Mouse (Mus musculus): ENCODE measurements around the gene Sash1. TPM values are rescaled to one million over a fixed set of nuclear protein-coding genes. Genes with fewer than 3 reads are reported as not detected.

Sash1 gene
- polyA plus RNA-seq, 1 experiment from 2014 or later, result 6.1 TPM

- H3K4me1 ChIP-seq, result peaks cover 38% of the 10 kb centered on the region
- H3K9me3 ChIP-seq, result no peaks in the 10 kb centered on the region
- no peaks in the 10 kb centered on the region for H3K27me3 ChIP-seq
- peak overlapping the region; percentile 77 for H3K27ac ChIP-seq
- no peak overlapping the region for H3K4me2 ChIP-seq
- H3K9ac ChIP-seq, result no peak overlapping the region
- ATAC-seq (ENCODE audit: borderline replicate concordance, extremely low read depth, low FRiP score, low TSS enrichment), result peak; percentile 90
- 19% methylated on average over 2 of the region's 2 CpGs for WGBS
- no peak overlapping the region for H3K4me3 ChIP-seq
- peaks cover 7% of the 10 kb centered on the region; the same call in 1 of the 2 replicates for H3K36me3 ChIP-seq
Observed at GRCm38 (mm10) chr10:8845230-8845770, 40.6 kb downstream of the Sash1 start.

- Histone ChIP-seq H3K9me3 (no peaks in the 10 kb centered on the region), H3K36me3 (no peaks in the 10 kb centered on the region), H3K27ac (no peak overlapping the region), H3K4me1 (peaks cover 32% of the 10 kb centered on the region), H3K4me2 (no peak overlapping the region), H3K27me3 (no peaks in the 10 kb centered on the region), H3K9ac (no peak overlapping the region), H3K4me3 (no peak overlapping the region)
- WGBS, result 63% methylated on average over 3 of the region's 3 CpGs
- ATAC-seq (ENCODE audit: borderline replicate concordance, extremely low read depth, low FRiP score, low TSS enrichment), result no peak
Observed at GRCm38 (mm10) chr10:8839956-8840355, 45.9 kb downstream of the Sash1 start.

- Histone ChIP-seq H3K4me2 (no peak overlapping the region), H3K4me1 (peaks cover 26% of the 10 kb centered on the region; the same call in 1 of the 2 replicates), H3K4me3 (no peak overlapping the region), H3K36me3 (no peaks in the 10 kb centered on the region), H3K27ac (no peak overlapping the region), H3K9ac (no peak overlapping the region), H3K27me3 (no peaks in the 10 kb centered on the region), H3K9me3 (no peaks in the 10 kb centered on the region)
- 87% methylated on average over 17 of the region's 17 CpGs for WGBS
- no peak; the same call in 1 of the 2 replicates for ATAC-seq (ENCODE audit: borderline replicate concordance, extremely low read depth, low FRiP score, low TSS enrichment)
Observed at GRCm38 (mm10) chr10:8833816-8834464, 51.9 kb downstream of the Sash1 start.

- Histone ChIP-seq H3K27me3 (no peaks in the 10 kb centered on the region), H3K27ac (no peak overlapping the region), H3K4me2 (no peak overlapping the region), H3K4me3 (no peak overlapping the region), H3K9me3 (no peaks in the 10 kb centered on the region), H3K4me1 (peaks cover 32% of the 10 kb centered on the region), H3K9ac (no peak overlapping the region), H3K36me3 (no peaks in the 10 kb centered on the region)
- 85% methylated on average over 10 of the region's 10 CpGs for WGBS
- no peak for ATAC-seq (ENCODE audit: borderline replicate concordance, extremely low read depth, low FRiP score, low TSS enrichment)
Observed at GRCm38 (mm10) chr10:8826303-8826702, 59.6 kb downstream of the Sash1 start.

- no peaks in the 10 kb centered on the region for H3K27me3 ChIP-seq
- no peaks in the 10 kb centered on the region for H3K9me3 ChIP-seq
- peaks cover 29% of the 10 kb centered on the region for H3K4me1 ChIP-seq
- no peak for ATAC-seq (ENCODE audit: borderline replicate concordance, extremely low read depth, low FRiP score, low TSS enrichment)
- WGBS, result 59% methylated on average over 9 of the region's 9 CpGs
- H3K36me3 ChIP-seq, result no peaks in the 10 kb centered on the region
- H3K4me3 ChIP-seq, result no peak overlapping the region
- no peak overlapping the region for H3K9ac ChIP-seq
- H3K4me2 ChIP-seq, result no peak overlapping the region
- no peak overlapping the region for H3K27ac ChIP-seq
Observed at GRCm38 (mm10) chr10:8825874-8826273, 60.0 kb downstream of the Sash1 start.

GRCm38 (mm10) chr10:8818066-8818465 lies 67.8 kb downstream of the Sash1 start:
- WGBS, result 69% methylated on average over 5 of the region's 5 CpGs
- no peak for ATAC-seq (ENCODE audit: borderline replicate concordance, extremely low read depth, low FRiP score, low TSS enrichment)
- Histone ChIP-seq H3K9ac (no peak overlapping the region), H3K4me2 (no peak overlapping the region), H3K27me3 (no peaks in the 10 kb centered on the region), H3K4me3 (no peak overlapping the region), H3K4me1 (peaks cover 27% of the 10 kb centered on the region), H3K27ac (no peak overlapping the region), H3K36me3 (no peaks in the 10 kb centered on the region), H3K9me3 (no peaks in the 10 kb centered on the region)

- ATAC-seq (ENCODE audit: borderline replicate concordance, extremely low read depth, low FRiP score, low TSS enrichment), result no peak
- no peaks in the 10 kb centered on the region for H3K9me3 ChIP-seq
- H3K36me3 ChIP-seq, result no peaks in the 10 kb centered on the region
- no peak overlapping the region for H3K9ac ChIP-seq
- no peaks in the 10 kb centered on the region for H3K27me3 ChIP-seq
- 26% methylated on average over 18 of the region's 18 CpGs for WGBS
- H3K4me2 ChIP-seq, result no peak overlapping the region
- H3K4me1 ChIP-seq, result peaks cover 21% of the 10 kb centered on the region
- H3K27ac ChIP-seq, result no peak overlapping the region
- no peak overlapping the region for H3K4me3 ChIP-seq
Observed at GRCm38 (mm10) chr10:8813984-8814578, 71.8 kb downstream of the Sash1 start.

- Histone ChIP-seq H3K4me1 (peaks cover 21% of the 10 kb centered on the region), H3K9ac (no peak overlapping the region), H3K9me3 (no peaks in the 10 kb centered on the region), H3K27ac (no peak overlapping the region), H3K4me2 (no peak overlapping the region), H3K4me3 (no peak overlapping the region), H3K27me3 (no peaks in the 10 kb centered on the region), H3K36me3 (no peaks in the 10 kb centered on the region)
- ATAC-seq (ENCODE audit: borderline replicate concordance, extremely low read depth, low FRiP score, low TSS enrichment), result no peak
- WGBS, result 86% methylated on average over 14 of the region's 14 CpGs
Observed at GRCm38 (mm10) chr10:8813259-8813658, 72.6 kb downstream of the Sash1 start.

- H3K27ac ChIP-seq, result no peak overlapping the region
Observed at GRCm38 (mm10) chr10:8812807-8813206, 73.1 kb downstream of the Sash1 start.

GRCm38 (mm10) chr10:8811261-8812039 lies 74.4 kb downstream of the Sash1 start:
- Histone ChIP-seq H3K9ac (no peak overlapping the region), H3K4me3 (no peak overlapping the region), H3K27me3 (no peaks in the 10 kb centered on the region), H3K4me1 (peaks cover 16% of the 10 kb centered on the region; the same call in 1 of the 2 replicates), H3K27ac (no peak overlapping the region), H3K9me3 (no peaks in the 10 kb centered on the region), H3K4me2 (no peak overlapping the region), H3K36me3 (no peaks in the 10 kb centered on the region)
- ATAC-seq (ENCODE audit: borderline replicate concordance, extremely low read depth, low FRiP score, low TSS enrichment), result no peak
- 68% methylated on average over 4 of the region's 4 CpGs for WGBS

More at GRCm38 (mm10) chr10:8812807-8813206, 73.1 kb downstream of the Sash1 start:
- H3K4me1 ChIP-seq, result peaks cover 17% of the 10 kb centered on the region
- no peak overlapping the region for H3K9ac ChIP-seq
- 70% methylated on average over 8 of the region's 8 CpGs for WGBS
- ATAC-seq (ENCODE audit: borderline replicate concordance, extremely low read depth, low FRiP score, low TSS enrichment), result no peak
- H3K27me3 ChIP-seq, result no peaks in the 10 kb centered on the region
- no peaks in the 10 kb centered on the region for H3K36me3 ChIP-seq
- H3K4me2 ChIP-seq, result no peak overlapping the region
- H3K9me3 ChIP-seq, result no peaks in the 10 kb centered on the region
- H3K4me3 ChIP-seq, result no peak overlapping the region

GRCm38 (mm10) chr10:8810496-8810895 lies 75.4 kb downstream of the Sash1 start:
- H3K36me3 ChIP-seq, result no peaks in the 10 kb centered on the region
- no peaks in the 10 kb centered on the region for H3K27me3 ChIP-seq
- ATAC-seq (ENCODE audit: borderline replicate concordance, extremely low read depth, low FRiP score, low TSS enrichment), result no peak
- no peak overlapping the region for H3K9ac ChIP-seq
- H3K4me3 ChIP-seq, result no peak overlapping the region
- no peak overlapping the region for H3K4me2 ChIP-seq
- 80% methylated on average over 7 of the region's 7 CpGs for WGBS
- no peaks in the 10 kb centered on the region for H3K9me3 ChIP-seq
- H3K27ac ChIP-seq, result no peak overlapping the region
- H3K4me1 ChIP-seq, result peaks cover 16% of the 10 kb centered on the region; the same call in 1 of the 2 replicates

GRCm38 (mm10) chr10:8808383-8808782 lies 77.5 kb downstream of the Sash1 start:
- H3K36me3 ChIP-seq, result no peaks in the 10 kb centered on the region
- ATAC-seq (ENCODE audit: borderline replicate concordance, extremely low read depth, low FRiP score, low TSS enrichment), result no peak
- 84% methylated on average over 10 of the region's 10 CpGs for WGBS
- H3K9ac ChIP-seq, result no peak overlapping the region
- H3K9me3 ChIP-seq, result no peaks in the 10 kb centered on the region
- H3K27ac ChIP-seq, result no peak overlapping the region
- peaks cover 17% of the 10 kb centered on the region for H3K4me1 ChIP-seq
- no peak overlapping the region for H3K4me3 ChIP-seq
- no peaks in the 10 kb centered on the region for H3K27me3 ChIP-seq
- H3K4me2 ChIP-seq, result no peak overlapping the region
